Mouse (Mus musculus): ENCODE measurements around the gene Lrp4. TPM values are rescaled to one million over a fixed set of nuclear protein-coding genes. Genes with fewer than 3 reads are reported as not detected.

The Lrp4 gene
- polyA plus RNA-seq, 1 experiment: 15.6 TPM

- DNase-seq (ENCODE audit: extremely low spot score in 1 of 2, low spot score in 1 of 2): peak; percentile 46 to 93
These were observed 23.6 kb downstream of the Lrp4 start for GRCm38 (mm10) chr2:91480805-91481514.

GRCm38 (mm10) chr2:91484698-91485097 lies 27.4 kb downstream of the Lrp4 start:
- DNase-seq (ENCODE audit: extremely low spot score in 1 of 2, low spot score in 1 of 2): no peak

- DNase-seq (ENCODE audit: extremely low spot score in 1 of 2, low spot score in 1 of 2): no peak
These were observed 27.9 kb downstream of the Lrp4 start for GRCm38 (mm10) chr2:91485256-91485655.

GRCm38 (mm10) chr2:91487295-91487694 lies 30.0 kb downstream of the Lrp4 start:
- peak in 1 of 2 experiments; percentile 47 for DNase-seq (ENCODE audit: extremely low spot score in 1 of 2, low spot score in 1 of 2)

GRCm38 (mm10) chr2:91492071-91492635 lies 34.8 kb downstream of the Lrp4 start:
- DNase-seq (ENCODE audit: extremely low spot score in 1 of 2, low spot score in 1 of 2): no peak

GRCm38 (mm10) chr2:91493981-91494380 lies 36.7 kb downstream of the Lrp4 start:
- no peak for DNase-seq (ENCODE audit: extremely low spot score in 1 of 2, low spot score in 1 of 2)

GRCm38 (mm10) chr2:91498093-91498719 lies 40.9 kb downstream of the Lrp4 start:
- no peak for DNase-seq (ENCODE audit: extremely low spot score in 1 of 2, low spot score in 1 of 2)

- DNase-seq (ENCODE audit: extremely low spot score in 1 of 2, low spot score in 1 of 2): peak in 1 of 2 experiments; percentile 21
These were observed 50.8 kb downstream of the Lrp4 start for GRCm38 (mm10) chr2:91508076-91508475.

GRCm38 (mm10) chr2:91517186-91517585 lies 59.9 kb downstream of the Lrp4 start:
- DNase-seq (ENCODE audit: extremely low spot score in 1 of 2, low spot score in 1 of 2): peak in 1 of 2 experiments; percentile 26

- peak; percentile 92 to 96 for DNase-seq (ENCODE audit: extremely low spot score in 1 of 2, low spot score in 1 of 2)
These were observed 69.2 kb downstream of the Lrp4 start, which contains the start of gene Ckap5 for GRCm38 (mm10) chr2:91526294-91527146. Gene Ckap5 (plus strand): TSS chr2:91526762.

GRCm38 (mm10) chr2:91527147-91527486 lies 69.8 kb downstream of the Lrp4 start:
- peak in 1 of 2 experiments; percentile 31 for DNase-seq (ENCODE audit: extremely low spot score in 1 of 2, low spot score in 1 of 2)

GRCm38 (mm10) chr2:91537588-91538205 lies 80.4 kb downstream of the Lrp4 start:
- peak; percentile 53 to 71 for DNase-seq (ENCODE audit: extremely low spot score in 1 of 2, low spot score in 1 of 2)

Other genes starting within 250 kb of the Lrp4 start
- 37.8 and 39.2 TPM in 2 replicates for gene Ddb2, start 220.5 kb upstream of the Lrp4 start, polyA plus RNA-seq (2012; rRNA removed)
- gene Pacsin3, start 201.6 kb upstream of the Lrp4 start, polyA plus RNA-seq (2012; rRNA removed): 70.8 and 81.0 TPM in 2 replicates
- 39.1 and 42.0 TPM in 2 replicates for gene Arfgap2, start 192.5 kb upstream of the Lrp4 start, polyA plus RNA-seq (2012; rRNA removed)
- gene 1110051M20Rik, start 12.8 kb upstream of the Lrp4 start, polyA plus RNA-seq (2012; rRNA removed): 114 and 119 TPM in 2 replicates
- 59.8 and 69.1 TPM in 2 replicates for gene Ckap5, start 69.3 kb downstream of the Lrp4 start, polyA plus RNA-seq (2012; rRNA removed)
- 0.08 and 0.12 TPM in 2 replicates for gene F2, start 178.9 kb downstream of the Lrp4 start, polyA plus RNA-seq (2012; rRNA removed)
- 14.9 and 15.3 TPM in 2 replicates for gene Zfp408, start 192.3 kb downstream of the Lrp4 start, polyA plus RNA-seq (2012; rRNA removed)
- 71.1 and 73.6 TPM in 2 replicates for gene Arhgap1, start 192.3 kb downstream of the Lrp4 start, polyA plus RNA-seq (2012; rRNA removed)